Mouse (Mus musculus): Measurements from ENCODE around the gene Pde1a. TPM values are rescaled to one million over a fixed set of nuclear protein-coding genes. Genes with fewer than 3 reads are reported as not detected.

The Pde1a gene
- polyA plus RNA-seq, 1 experiment from 2014 or later, result 21.5 TPM

DNA sequence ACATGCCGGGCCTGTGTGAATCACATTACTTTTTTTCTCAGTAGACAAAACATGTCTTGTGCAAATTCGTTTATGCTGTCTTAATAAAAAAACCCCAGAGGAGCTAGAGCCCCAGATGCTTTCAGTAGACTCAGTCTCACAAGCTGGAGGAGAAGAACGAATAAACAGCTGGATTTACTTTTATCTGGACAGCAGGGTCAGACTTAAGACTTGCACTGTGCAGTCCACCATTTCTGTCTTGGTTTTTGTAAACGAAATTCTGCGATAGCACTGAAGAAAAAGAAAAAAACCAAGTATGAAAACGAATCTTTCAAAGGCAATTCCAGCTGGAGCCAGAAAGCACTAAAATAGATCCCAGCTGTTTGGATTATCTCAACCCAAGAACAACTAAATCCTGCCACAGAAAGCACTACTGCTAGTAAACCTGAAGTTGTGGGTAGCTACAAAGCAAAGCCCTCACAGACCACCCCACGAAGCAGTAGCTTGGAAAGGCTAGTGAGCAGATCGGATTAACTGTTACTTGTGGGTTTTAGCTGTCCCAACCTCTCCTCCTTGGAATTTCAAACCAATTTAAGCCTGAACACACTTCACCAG is 343.6 kb downstream of the Pde1a start:
- Histone ChIP-seq H3K27ac (replicated peaks) (peak overlapping the region; percentile 56), H3K36me3 (ENCODE audit: control insufficient read depth, insufficient read depth, low read length) (no peaks in the 10 kb centered on the region), H3K9me3 (ENCODE audit: control insufficient read depth, low read length) (no peaks in the 10 kb centered on the region), H3K9ac (ENCODE audit: low read length) (no peak overlapping the region), H3K27me3 (ENCODE audit: control insufficient read depth, insufficient read depth, low read length) (no peaks in the 10 kb centered on the region), H3K4me1 (replicated peaks; ENCODE audit: control insufficient read depth, insufficient read depth) (no peaks in the 10 kb centered on the region), H3K4me3 (ENCODE audit: low read depth, low read length) (no peak overlapping the region), H3K4me2 (replicated peaks; ENCODE audit: low read depth) (no peak overlapping the region)
- DNase-seq (ENCODE audit: low spot score) (no peak), ATAC-seq (ENCODE audit: low FRiP score, low TSS enrichment) (peak; percentile 71; the same call in 1 of the 2 replicates)
- 30% methylated on average over 8 of the region's 8 CpGs for WGBS
- no peak for TF ChIP-seq EP300 (optimal IDR thresholded peaks at IDR 0.05)
- no peak for TF ChIP-seq CTCF (IDR thresholded peaks at IDR 0.05; ENCODE audit: low read depth)

Other genes starting within 250 kb of the Pde1a start
- gene Prdx6b, start 163.0 kb upstream of the Pde1a start, polyA plus RNA-seq (2015; fragmentation: Nextera tagmentation; extraction: Ambion mirVana), result not detected in 2 replicates
- gene Dnajc10, start 186.0 kb upstream of the Pde1a start, polyA plus RNA-seq (2015; fragmentation: Nextera tagmentation; extraction: Ambion mirVana), result 48.6 and 50.2 TPM in 2 replicates